Mouse (Mus musculus) gastrocnemius, adult 8-10 months (tissue): ENCODE results near the gene Dst. TPM values are rescaled to one million over a fixed set of nuclear protein-coding genes. Genes with fewer than 3 reads are reported as not detected.

Source experiments
- DNase-seq, 2 experiments: peaks; one replicate each; pipeline ENCODE4 v3.0.0; 2022; ENCODE audit warnings: low spot score in 2 of 2
- total RNA-seq, 4 experiments: library from RNA; stranded (reverse); gene quantifications; 2 replicates each; pipeline ENCODE4 v1.2.4; 2022

Gene Dst
- total RNA-seq, 4 experiments from 2014 or later = 270 to 449 (median 334) TPM

DNA sequence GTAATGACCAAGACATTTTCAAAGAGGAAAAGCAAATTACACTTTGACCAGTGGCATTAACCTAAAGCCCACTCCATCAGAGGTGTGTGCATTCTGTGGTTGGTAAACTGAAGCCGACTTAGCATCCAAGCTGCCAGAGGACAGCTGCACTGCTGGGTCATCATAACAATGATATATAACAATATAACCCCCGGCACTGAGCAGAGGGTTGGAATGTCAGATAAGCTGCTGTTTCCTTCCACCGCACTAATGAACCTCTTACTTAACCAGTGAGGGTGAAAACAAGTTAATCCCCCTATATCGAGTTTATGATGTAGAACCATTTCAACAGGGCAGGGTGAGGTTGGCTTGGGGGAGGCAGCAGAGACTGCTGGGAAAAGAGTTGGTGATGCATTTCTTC lies 187.1 kb downstream of the Dst start:
- DNase-seq = no peak

- DNase-seq = no peak
Observed at GRCm38 (mm10) chr1:34096923-34097322, 188.9 kb downstream of the Dst start.

GRCm38 (mm10) chr1:34097640-34098039 lies 189.6 kb downstream of the Dst start:
- no peak for DNase-seq

GRCm38 (mm10) chr1:34099439-34099838 lies 191.4 kb downstream of the Dst start:
- no peak for DNase-seq

- DNase-seq = no peak
Observed at GRCm38 (mm10) chr1:34100385-34100784, 192.4 kb downstream of the Dst start.

- DNase-seq = no peak
Observed at GRCm38 (mm10) chr1:34102604-34103003, 194.6 kb downstream of the Dst start.

GRCm38 (mm10) chr1:34103176-34103575 lies 195.2 kb downstream of the Dst start:
- no peak for DNase-seq

DNA sequence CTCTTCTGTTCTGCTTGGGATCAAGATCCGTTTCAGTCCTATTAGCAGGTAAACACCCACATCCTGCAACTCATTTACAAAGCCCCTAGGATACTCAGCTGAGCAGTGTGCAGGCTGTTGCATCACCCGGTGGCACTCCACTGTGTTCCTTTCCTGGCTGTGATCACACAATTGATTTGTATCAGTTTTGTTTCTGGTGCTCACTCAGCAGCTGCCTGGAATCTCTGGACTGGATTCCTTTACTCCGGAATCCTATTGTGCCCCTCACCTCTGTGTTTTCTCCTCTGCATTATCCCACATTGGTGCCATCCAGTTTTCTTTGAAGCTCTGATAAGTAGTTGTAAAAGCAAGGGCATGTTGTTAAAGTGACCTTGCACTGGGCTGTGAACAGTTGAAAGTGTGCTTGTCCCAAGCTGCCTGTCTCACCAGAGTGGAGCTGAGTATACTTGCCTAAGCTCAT lies 195.7 kb downstream of the Dst start:
- no peak for DNase-seq

DNA sequence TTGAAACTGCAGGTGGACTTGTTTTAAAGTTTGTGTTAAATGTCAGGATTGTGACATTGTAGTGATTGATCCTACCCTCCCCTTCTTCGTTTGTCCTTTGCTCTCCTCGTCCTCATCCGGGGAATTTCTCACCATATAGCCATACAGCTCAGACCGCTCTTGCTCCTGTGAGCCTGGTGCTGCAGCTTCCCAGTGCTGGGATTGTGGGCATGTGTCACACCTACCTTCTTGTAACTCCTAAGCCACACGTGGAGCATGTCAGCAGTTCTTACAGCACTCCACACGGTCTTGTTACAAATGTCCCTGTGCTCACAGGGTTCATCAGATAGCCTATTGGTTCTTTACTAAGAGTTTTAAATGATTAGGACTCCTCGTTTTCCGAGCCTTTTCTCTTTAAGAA lies 196.8 kb downstream of the Dst start:
- no peak for DNase-seq

DNA sequence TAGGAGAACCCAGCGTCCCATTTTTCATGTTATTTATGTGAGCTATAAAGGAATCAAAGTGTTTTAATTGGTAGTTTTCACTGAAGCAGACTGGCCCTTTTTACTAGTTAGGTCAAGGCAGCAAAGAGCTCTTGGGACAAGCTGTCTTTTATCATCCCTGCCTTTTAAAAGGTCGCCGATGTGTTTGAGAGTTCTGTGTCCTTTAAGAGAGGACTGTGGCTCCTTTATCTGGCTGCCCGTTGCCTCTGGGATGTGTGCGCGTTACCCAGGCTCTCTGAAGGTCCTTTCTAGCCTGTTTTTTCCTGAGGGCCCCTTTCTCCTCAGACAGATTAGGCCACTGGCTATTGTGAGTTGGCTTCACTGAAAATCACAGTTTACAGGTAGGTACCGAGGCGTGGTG lies 198.6 kb downstream of the Dst start:
- no peak for DNase-seq

- DNase-seq = no peak
Observed at GRCm38 (mm10) chr1:34107076-34107475, 199.1 kb downstream of the Dst start.

- DNase-seq = no peak
Observed at GRCm38 (mm10) chr1:34109599-34110210, 201.7 kb downstream of the Dst start.

- DNase-seq = no peak
Observed at GRCm38 (mm10) chr1:34110862-34111261, 202.8 kb downstream of the Dst start.

- DNase-seq = no peak
Observed at GRCm38 (mm10) chr1:34111954-34112353, 203.9 kb downstream of the Dst start.

- DNase-seq = no peak
Observed at GRCm38 (mm10) chr1:34116444-34116843, 208.4 kb downstream of the Dst start.

- no peak for DNase-seq
Observed at GRCm38 (mm10) chr1:34117056-34117455, 209.0 kb downstream of the Dst start.

DNA sequence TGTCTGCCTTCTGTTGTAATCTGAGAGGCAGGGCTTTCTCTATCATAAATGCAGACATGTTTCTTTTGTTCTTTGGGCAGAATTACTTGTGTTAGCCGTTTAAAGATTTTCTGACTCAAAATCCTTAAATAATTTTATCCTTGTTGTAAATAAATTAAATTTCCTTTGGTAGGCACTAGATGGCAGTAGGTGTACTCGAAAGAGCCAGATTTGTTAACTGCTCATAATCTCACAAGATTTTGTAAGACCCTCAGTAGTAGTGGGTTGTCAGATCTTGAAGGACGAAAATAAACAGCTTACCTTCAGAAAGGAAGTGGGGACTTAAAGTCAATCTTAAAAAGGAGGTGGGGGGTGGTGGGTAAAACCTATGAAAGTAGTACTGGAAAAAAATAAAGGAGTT lies 209.7 kb downstream of the Dst start:
- no peak for DNase-seq

DNA sequence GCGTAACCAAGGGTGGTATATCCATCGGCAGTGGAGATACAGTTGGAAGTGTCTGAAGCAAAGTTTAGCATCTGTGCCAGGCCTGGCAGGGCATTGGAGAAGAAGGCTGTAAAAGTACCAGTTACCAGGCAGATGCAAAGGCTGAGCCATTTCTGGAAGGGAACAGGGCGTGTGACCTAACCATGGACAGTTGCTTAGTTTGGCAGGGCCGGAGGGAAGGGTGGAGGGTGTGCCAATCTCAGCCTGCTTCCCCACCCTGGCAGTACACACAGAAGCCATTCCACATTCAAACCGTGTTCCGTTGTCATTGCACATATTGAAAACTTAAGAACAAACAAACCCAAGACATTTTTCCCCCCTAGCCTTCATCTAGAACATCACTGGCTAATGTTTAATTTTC lies 212.0 kb downstream of the Dst start:
- DNase-seq = peak; percentile 75 to 77

GRCm38 (mm10) chr1:34120602-34121001 lies 212.6 kb downstream of the Dst start:
- no peak for DNase-seq

DNA sequence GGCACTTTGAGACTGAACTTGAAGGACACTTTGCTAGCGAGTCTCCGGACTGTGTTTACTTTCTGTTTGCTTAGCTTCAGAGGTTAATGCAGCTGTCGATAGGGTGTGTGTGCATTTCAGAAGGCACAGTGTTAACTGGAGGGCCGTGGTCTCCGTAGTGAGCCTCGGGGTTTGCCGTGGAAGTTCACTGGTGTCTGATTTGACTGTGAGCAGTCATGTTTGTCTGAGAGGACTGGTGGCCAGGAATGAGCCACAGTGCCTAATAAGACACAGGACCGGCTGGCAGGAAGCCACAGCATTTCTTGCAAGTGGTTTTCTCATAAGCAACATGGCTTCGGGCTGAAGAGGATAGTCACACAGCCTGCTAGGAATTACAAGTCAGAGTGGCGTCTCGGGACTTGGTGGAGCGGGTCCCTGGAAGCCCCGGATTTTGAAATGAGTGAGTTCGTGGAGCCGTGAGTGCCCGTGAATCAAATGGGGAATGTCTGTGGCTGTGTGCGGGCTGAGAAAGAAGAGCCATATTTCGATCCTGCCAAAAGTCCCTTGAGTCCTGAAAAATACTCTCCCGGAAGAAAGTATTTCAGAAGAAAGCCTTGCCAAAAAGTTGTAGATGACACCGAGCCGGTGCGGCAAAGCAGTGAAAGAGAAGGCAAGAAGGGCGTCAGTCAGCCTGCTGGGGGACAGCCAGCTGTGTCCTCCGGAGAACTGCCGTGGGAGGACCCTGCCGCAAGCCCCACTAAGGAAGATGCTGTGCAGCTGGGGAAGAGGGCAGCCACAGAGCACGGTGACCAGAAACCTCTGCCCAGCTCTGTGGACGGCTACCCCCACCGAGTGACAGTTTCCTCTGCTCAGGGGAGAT lies 213.4 kb downstream of the Dst start:
- peak; percentile 78 to 84 for DNase-seq

- no peak for DNase-seq
Observed at GRCm38 (mm10) chr1:34122198-34122597, 214.2 kb downstream of the Dst start.

DNA sequence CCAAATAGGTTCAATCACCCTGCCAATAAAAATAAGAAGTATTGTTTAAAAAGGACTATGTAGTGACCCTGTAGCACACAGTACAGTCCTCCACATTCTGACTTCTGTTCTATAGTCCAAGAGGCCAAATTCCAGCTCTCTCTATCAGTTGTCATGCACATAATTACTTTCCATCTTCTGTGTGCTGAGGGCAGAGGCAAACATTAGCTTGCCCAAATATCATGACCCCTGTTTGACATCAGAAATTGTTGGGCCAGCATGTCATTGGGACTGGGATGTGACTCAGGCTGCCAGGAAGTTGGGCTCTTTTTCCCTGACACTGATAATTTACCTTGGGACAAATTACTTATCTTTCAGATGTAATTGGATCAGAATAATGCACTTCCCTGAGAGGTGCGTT lies 214.9 kb downstream of the Dst start:
- no peak for DNase-seq

- no peak for DNase-seq
Observed at GRCm38 (mm10) chr1:34123334-34123733, 215.3 kb downstream of the Dst start.
